Mouse (Mus musculus) embryo, embryonic 11.5 days (tissue): Measurements from ENCODE around the gene Slc7a6.

ENCODE experiments used
- DNase-seq: peaks from one replicate; pipeline ENCODE4 v3.0.0-alpha.2; 2012; ENCODE audit warnings: low read depth, low spot score

The Slc7a6 gene

DNA sequence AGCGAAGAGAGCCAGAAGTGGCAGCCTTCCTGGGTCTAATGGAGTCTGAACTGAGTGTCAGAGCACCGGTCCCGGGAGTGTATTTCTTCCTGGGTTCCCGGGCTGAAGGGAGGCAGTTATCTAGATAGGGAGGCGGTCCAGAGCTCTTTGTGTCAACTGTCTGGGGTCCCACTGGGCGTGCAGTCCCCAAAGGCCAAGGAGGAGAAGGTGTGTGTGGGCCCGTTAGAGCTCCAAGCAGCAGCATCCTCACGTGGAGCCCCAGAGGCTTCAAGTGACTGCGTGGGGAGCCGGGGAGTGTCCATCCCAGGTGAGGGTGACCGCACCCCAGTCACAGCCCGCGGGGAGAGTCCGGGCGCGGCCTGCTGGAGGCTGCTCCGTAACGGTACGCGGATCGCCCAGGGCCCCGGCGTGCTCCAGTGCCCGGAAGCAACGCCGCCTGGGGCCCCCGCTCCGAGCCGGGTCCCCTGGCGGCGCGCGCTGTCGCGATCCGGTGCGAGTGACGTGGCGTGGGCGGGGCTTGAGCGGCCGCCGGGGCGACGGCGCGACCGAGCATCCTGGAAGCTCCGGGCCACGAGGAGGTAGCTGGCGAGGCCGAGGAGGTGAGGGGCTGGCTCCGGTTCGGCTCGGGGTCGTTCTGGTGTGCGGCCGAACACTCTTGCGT, at the start of gene Slc7a6:
TSS of gene Slc7a6 (plus strand) at position 502 of the 661 bp plus-strand sequence.
- DNase-seq: peak; percentile 66

DNA sequence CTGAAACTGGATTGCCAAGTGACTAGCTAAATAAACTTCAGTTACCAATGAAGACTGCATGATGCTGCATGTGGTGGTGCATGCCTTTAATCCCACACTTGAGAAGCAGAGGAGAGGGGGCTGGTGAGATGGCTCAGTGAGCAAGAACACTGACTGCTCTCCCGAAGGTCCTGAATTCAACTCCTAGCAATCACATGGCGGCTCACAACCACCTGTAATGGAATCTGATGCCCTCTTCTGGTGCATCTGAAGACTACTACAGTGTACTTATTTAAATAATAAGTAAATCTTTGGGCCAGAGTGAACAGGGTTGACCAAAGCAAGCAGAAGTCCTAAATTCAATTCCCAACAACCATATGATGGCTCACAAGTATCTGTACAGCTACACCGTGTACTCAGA, 45.2 kb upstream of the Slc7a6 start:
- no peak for DNase-seq

DNA sequence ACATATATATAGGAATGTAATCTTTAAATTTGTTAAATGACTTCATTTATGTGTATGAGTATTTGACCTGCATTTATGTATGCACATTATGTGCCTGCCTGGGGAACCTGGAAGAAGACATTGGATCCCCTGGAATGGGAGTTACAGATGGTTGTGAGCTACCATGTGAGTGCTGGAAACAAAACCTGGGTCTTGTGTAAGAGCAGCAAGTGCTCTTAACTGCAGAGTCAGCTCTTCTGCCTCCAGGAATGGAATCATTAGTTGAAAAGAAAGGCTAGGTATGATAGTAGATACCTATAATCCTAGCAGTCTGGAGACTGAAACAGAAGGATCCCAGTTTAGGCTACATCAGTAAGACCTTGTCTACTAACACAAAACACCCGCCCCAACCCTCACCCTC, 42.6 kb upstream of the Slc7a6 start:
- no peak for DNase-seq

DNA sequence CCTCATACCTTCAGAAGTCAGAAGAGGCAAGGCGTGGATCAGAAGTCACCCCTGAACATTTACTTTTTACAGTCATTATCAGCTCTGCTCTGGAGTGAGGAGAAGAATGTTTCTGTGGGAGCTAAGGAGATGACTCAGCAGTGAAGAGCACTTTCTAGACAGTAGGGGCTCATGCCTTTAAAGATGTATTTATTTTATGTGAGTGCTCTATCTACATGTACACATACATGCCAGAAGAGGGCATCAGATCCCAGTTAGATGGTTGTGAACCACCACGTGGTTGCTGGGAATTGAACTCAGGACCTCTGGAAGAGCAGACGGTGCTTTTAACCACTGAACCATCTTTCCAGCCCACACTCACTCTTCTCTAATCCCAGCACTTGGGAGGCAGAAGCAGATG, 41.6 kb upstream of the Slc7a6 start:
- no peak for DNase-seq

DNA sequence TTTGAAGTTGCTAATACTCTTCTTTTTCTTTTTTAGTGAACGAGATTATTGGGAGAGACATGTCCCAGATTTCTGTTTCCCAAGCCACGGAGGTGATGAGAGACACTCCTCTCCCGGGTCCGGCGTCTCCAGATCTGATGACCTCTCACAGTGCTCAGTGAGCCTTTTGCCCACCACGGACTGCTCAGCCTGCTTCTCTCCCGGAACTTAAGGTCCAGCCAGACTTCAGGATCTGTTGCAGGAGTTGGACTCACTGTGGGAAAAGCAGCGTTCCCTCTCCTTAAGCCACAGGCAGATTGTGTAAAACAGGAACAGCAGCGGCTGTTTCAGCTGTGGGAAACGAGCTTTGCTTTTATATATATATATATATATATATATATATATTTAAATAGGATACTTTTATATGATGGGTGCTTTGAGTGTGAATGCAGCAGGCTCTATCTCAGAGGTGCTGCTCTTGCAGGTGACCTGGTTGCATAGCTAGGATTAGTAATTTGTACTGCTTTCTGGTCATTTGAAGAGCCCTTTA, 40.7 kb upstream of the Slc7a6 start:
- no peak for DNase-seq

DNA sequence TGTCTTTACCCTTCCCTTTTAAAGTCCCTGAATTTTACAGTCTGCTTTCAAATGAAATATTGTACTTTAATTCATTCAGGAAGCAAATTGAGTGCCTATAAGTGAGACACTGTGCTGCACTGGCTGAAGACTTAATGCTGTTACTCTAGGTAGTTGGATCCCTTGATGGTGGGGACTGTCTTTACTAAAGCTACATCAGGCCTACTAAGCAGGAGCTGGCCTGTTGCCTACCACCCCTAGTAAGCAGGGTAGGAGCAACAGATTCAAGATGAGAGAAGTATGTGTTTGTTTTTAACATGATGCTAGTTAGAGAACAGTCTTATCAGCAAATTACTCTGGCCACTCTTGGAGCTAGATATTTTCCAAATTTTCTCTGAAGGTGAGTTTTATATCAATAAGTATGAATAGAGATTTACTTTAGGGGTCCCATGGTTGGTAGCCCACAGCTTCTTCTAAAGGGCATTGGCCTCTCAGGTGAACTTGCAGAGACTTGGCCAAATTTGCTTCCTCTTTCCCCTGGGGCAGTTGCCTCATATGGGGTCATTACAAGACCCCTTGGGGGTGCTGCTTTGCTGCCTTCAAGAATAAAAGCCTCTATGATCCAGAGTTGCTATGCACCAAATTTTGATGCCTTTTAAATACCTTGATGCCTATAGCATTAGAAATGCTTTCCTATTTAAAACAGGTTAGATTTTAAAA, 39.3 kb upstream of the Slc7a6 start:
- no peak for DNase-seq

DNA sequence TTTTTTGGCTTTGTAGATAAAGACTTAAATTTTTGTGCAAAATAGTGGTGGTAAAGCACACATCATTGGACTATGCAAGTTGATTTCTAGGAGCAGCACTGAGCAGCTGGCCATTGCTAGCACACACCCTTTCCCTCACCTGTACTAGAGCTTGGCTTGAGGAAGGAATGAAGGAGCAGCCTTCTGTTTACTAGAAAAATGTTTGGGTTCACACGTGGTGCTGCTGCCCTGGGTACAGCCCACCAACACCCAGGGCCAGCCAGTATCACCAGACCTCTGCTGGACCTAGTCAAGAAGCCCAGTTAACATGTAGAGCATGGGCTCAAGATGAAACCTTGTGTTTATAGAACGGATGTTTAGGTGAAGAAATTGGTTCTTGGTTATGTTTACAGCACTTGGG, 38.7 kb upstream of the Slc7a6 start:
- no peak for DNase-seq

DNA sequence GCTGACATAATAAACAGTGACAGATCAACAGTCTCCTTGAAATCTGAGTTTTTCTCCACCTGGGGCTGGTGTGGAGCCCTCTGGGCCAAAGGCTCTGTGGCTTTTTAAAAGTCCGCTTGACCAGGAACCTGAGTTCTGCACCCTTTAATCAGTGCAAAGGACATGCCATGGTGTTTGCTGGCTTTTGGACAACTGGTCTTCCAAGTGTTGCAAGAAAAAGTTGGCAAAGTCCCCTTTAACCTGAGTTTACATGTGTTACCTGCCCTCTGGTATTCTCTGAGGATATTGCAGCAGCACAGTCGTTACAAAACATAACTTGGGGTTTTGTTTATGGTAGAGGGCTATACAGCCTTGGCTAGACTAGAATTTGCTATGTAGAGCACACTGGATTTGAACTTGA, 38.2 kb upstream of the Slc7a6 start:
- no peak for DNase-seq

DNA sequence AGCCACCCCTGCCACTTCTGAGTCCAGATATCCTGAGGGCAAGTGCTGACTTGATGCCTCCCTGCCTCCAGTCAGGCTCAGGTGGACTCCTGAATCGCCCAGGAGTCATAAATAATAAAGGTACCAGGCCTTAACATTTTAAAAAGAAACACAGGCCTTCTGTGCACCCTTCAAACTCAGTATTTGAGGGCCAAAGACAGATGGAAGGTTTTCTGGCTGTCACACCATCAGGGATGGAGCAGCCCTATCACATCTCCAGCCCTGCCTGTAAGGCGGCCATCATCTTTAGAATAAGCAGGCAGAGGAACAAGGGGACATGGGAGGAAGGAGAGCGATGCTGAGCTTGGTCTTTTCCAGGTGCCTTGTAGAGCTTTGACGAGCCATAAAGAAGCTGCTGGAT, 37.6 kb upstream of the Slc7a6 start:
- no peak for DNase-seq

DNA sequence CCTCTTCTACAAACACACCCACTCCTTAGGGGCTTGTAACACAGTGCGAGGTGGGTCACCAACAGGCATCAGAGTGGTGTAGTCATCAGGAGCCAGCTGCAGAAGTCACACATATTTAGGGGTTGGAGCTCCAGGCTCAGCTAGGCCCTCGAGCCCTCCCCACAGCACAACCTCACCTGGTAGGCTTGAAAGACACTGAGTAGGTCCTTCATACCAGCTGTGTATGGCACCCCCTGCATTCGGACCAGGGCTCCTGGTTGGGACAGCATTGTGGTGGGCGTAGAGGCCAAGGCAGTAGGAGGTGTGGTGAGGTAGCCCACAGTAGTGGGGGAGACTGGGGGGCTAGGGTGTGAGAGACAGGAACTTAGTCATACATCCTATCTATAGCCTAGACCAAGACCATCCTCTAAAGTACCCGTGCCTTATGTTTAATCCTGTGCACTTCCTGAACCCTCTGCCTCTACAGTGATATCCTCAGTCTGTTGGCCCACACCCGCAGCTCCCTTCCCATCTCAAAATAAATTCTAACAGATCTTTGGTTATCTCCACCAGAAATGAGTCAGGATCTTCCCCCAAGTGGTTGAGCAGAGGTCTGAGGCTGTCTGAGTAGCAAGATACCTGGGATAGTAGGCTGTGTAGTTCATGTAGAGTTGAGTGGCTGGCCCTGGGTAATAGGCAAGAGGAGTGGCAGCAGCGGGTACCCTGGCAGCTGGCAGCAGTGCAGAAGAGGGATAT, 37.0 kb upstream of the Slc7a6 start:
- no peak for DNase-seq

DNA sequence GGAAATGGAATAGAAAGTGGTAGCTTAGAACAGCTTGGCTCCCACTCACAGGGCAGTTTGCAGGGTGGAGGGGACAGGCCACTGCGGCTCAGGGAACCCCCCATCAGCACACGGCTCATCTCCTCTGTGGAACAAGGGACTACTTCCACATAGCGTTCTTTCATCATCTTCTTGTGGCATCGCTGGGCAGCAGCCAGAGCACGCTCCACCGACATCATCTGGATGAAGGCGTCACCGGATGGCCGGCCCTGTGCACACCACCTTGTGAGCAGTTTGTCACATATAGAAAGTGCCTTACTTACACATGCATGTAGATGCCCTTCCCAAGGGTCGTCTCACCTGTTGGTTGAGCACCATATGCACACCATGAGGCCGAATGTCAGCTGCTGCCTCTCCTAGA, 36.3 kb upstream of the Slc7a6 start:
- no peak for DNase-seq

DNA sequence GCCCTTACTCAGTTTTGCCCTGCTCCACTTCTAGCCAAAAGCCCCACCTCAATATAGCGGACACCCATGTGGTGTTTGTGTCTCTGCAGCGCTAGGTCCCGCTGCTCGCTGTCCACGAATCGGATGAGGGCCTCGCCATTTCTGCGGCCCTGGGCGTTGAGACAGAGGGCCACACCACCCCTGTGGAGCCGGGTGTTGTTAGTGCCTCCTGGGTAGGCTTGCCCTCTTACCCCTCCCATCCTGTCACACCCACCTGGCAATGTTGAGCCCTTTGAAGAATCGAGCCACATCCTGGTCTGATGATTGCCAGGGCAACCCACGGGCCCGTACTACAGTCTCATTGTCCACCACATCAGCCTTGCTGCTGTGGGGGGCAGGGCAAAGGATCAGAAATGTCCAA, 35.1 kb upstream of the Slc7a6 start:
- DNase-seq: no peak

DNA sequence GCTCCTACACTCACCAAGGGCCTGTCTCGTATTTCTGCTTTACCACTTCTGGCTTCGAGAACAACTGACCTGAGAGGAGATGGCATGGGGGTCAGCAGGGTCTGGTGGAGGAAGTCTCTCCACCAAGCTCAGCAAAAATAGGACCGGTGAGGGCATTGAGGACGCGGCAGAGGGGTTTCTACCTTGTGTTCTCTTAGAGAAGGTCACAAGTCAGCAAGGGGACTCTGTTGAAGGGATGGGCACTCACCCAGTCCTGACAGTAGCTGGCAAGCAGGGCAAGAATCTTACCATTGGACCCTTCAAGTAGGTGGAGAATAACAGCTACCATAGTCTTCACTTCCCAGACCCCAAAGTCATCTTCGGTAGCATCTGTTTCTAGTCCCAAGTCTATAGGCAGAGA, 34.7 kb upstream of the Slc7a6 start:
- no peak for DNase-seq

DNA sequence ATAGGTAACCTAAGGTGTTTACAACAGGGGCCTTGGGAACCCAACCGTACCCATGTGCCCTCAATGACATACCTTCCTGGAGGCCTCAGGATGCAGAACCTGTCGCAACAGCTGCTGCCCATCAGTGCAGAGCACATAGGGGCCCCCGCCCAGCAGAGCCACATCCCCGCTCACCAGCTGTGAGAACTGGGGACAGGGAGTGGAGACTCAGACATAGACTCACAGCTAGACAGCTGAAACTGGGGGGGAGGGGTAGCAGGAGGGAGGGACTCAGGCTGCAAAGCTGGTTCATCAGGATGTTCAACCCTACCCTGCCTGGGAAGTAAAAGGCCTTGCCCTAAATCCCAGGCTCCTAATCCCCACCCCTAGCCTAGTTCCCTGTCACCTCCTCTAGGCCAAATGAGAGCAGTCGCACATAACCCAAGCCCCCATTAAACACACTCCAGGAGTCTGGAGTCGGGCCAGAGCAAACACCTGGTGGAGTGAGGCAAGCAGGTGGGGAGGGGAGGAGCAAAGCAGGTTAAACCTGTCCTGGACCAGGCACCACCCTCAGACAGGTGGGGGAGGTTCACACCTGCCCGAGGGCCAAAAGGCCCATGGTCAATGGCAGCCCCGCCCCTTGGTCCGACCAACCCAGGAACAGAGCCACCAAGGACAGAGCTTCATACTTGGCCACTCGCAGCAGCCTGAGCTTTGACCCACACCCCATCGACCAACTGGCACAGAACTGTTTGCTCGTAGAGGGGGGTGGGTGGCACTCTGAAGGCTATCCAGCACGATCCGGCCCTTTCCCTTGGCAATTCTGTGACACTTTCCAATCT, 33.7 kb upstream of the Slc7a6 start:
- DNase-seq: no peak

DNA sequence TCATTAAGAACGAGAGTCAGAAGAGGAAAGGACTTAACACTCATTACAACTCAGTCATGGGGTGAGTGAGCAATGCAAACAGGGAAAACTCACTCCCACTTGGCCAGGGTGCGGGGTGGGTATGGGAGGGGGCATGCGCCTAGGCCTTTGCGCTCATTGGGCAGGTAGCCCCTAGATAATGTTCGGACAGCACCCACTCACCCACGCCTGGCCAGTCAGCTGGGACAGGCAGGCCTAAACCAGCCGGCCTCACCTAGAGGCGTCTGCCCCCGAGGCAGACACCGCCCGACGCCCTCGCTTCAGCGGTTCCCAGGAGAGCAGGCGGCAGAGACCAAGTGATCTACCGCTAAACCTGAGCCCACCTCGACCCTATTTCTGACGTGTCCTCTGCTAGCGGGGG, 33.0 kb upstream of the Slc7a6 start:
- DNase-seq: no peak

DNA sequence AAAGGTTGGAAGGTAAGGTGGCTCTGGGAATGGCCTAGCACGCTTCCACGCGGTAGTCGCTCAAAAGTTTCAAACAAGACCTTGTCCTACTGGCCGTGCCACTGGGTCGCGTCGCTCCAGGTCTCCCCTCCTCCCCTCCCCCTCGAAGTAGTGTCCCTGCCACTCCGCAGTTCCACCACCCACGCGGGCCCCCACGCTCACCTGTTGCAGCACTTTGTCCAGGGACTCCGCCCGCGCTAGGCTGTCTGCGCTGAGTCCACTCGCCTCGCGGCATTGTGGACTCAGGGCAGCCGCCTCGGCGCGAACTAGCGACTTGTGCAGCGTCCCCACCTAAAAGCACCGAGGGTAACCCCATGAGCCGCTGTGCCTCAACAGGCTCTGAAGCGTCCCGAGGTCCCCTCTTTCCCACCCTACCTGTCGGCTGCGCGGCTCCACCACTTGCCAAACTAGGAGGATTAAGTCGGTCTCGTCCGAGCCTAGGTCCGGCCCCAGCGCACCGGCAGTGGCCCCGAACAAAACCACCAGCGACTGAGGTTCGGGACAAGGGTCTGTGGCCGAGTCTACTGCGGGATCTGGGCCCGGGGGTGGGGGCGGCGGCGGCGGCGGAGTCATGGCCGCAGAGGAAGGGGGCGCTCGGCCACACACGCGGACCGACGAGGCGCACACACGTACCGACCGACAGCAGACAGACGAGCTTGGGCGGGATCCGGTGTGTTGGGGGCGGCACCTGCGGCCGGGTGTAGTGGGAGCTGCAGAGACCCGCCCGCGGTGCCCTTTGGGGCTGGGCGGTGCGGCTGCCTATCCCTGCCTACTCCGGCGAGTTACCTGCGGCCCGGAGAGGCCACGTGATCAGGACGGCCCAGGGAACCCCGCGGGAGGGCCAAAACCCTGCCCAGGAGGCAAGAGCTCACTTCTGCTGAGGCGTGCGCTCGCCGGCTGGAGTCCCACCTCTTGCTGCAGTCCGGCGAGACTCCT, 32.2 kb upstream of the Slc7a6 start, which contains the start of gene Esrp2:
TSS of gene Esrp2 (minus strand) at position 819 of the 975 bp plus-strand sequence.
- no peak for DNase-seq

DNA sequence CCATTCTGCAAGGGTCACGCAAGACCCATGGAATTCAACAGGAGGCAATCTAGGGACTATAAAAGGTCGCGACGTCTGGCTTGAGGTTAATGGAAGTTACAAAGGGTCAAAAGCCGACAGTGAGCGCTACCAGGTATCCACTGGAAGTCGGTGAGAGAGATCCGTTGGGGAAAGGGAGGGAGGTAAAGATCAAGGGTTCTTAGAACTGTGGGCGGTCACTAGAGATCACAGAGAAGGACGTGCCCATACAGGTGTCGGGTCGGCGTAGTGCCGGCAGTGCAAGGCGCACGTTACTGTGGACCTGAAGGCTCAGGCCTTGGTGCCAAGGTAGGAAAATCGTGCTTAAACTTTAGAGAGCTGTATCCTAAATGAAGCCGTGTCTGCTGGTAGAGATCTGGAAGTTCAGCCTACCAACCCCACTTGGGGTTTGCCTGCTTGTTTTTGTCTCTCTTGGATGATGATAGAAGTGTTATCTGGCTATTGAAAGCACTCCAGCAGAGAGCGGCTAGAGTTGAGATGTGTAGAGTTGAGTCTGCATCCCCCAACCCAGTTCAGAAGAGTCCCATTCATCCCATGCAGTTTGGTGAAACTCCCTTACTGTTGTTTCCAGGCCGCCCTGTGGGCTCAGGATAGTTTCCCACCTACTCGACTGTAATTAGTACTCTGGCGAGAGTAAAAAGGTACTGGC, 31.3 kb upstream of the Slc7a6 start:
- no peak for DNase-seq

DNA sequence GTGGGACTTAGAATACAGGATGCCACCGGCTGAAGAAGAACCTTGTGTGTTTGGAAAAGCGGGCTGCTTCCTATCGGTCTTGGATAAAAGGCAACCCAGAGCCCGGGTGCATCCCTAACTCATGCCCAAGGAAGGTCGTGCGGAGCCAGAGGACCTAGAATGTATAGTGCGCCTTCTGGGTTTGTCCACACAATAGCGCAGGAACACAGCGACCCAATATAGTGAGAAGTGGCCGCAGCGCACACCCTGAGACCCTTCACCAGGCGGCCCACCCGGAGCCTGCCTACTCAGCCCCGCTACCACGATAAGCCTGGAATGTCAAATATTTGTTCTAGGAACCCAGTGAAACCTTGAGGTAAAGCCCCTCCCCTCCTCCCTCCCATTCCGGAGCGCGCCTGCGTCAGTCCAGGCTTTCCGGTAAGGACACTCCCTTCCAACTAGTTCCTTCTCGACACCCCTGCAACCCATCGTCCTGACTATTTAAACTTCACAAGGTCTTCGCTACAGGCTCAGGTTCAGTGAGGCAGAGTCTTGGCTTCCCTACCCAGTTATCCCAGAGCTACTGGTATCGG, 30.7 kb upstream of the Slc7a6 start:
- no peak for DNase-seq

DNA sequence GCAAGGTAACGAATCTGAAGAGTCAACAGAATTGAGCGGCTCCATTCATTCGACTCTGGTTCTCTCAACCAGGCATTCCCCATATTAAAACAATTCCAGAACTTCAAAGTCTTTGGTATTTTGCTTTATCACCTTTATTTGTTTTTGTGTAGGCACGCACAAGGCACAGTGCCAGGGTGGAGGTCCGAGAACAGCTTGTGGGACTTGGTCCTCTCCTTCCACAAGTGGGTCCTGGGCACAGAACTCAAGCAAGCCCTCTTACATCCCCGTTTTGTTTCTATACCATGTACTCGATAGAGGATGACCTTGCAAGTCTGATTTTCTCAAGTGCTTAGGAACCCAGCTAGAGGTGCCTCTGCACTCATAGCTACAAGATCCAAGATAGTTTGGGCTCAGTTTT, 30.0 kb upstream of the Slc7a6 start:
- no peak for DNase-seq

DNA sequence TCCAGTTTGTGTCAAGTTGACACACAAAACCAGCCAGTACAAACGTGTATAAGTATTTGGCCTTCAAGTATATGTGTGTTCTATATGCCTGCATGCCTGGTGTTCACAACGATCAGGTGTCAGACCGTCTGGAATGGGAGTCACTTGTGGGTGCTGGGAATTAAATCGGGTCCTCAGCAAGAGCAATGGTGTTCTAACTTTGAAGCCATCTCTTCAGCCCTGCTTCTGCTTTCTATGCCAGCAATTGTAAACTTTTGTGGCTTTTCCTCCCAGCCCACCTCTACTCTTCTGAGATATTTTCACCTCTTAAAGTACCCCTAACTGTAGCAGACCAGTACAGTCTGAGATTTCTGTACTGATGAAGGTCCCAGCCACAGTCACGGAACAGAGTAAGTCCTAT, 28.5 kb upstream of the Slc7a6 start:
- no peak for DNase-seq
